Mouse (Mus musculus): ENCODE measurements around the gene Gab1. TPM values are rescaled to one million over a fixed set of nuclear protein-coding genes. Genes with fewer than 3 reads are reported as not detected.

The Gab1 gene
- polyA plus RNA-seq, 1 experiment from 2014 or later: 3.8 TPM

DNA sequence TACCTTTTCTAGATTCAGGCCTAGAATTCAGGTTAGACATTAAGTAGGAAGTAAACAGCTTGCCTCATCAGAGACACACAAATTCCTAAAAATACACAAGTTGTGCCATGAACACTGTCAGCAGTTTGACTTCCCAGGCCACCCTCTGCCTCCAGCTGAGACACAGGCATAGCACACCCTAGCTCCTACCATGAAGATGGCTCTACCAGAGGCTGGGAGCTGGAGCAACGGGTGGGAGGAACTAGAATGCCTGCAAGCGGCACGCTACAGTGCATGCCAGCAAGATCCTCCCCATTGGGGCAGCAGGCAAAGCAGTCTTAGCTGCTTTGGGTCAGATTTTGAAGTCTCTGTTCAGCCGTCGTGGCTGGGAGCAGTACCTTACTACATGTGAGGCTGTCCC, 57.1 kb downstream of the Gab1 start:
- no peak for TF ChIP-seq CTCF (IDR thresholded peaks at IDR 0.05; ENCODE audit: low read depth)
- no peak for TF ChIP-seq EP300 (IDR thresholded peaks at IDR 0.05; ENCODE audit: low read depth)
- no peak overlapping the region for H3K9ac ChIP-seq (replicated peaks)
- no peaks in the 10 kb centered on the region for H3K9me3 ChIP-seq (ENCODE audit: low read length)
- no peak overlapping the region for H3K4me2 ChIP-seq (ENCODE audit: low read depth, low read length)
- ATAC-seq: no peak
- H3K27ac ChIP-seq (ENCODE audit: low read depth): no peak overlapping the region
- H3K4me1 ChIP-seq (ENCODE audit: insufficient read depth): peaks cover 8% of the 10 kb centered on the region; the same call in 1 of the 2 replicates
- 71% methylated on average over 5 of the region's 5 CpGs for WGBS (ENCODE audit: insufficient replicate concordance)
- no peaks in the 10 kb centered on the region for H3K27me3 ChIP-seq (ENCODE audit: insufficient read depth, low read length)
- no peak for DNase-seq
- no peak overlapping the region for H3K4me3 ChIP-seq (ENCODE audit: low read depth, low read length)
- no peaks in the 10 kb centered on the region for H3K36me3 ChIP-seq (replicated peaks; ENCODE audit: insufficient read depth, low read length)

DNA sequence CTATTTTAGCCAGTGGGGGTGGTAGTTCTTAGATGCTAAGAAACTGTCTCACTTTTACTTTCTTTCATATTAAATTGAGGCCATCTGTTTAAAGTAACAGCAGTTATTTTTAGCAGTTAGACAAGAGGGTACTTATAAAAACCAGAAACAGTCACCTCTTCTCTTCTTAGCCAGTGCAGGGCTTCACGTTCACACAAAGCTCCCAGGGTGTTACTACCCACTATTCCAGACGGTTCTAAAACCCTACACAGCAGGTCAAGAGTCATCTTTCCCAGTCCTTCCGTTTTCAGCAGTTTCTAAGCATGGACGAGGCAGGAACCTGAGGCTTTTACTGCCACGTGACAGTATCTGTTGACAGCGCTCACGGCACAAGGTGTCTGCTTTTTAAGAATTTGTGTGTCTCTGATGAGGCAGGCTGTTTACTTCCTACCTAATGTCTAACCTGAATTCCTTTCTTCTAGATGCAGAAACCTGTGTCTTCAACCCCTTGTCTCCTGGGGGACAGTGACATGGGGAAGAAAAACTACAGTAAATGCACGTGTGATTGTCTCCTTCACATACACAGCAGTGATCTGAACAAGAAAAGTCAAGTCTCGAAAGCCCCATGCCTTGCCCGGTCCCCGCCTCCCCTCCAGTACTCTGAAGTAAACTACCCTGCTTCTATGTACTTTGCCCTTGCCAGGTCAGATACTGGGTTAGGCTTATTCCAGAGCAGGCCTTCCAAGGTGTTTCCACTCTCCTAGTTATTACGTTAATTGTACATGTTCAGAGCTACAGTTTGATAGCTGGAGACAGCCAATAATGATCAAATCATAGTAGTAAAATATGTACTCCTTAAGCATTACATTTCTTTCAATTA, 58.7 kb downstream of the Gab1 start:
- Histone ChIP-seq H3K4me3 (ENCODE audit: low read depth, low read length) (no peak overlapping the region), H3K4me1 (ENCODE audit: insufficient read depth) (peaks cover 8% of the 10 kb centered on the region; the same call in 1 of the 2 replicates), H3K9me3 (ENCODE audit: low read length) (no peaks in the 10 kb centered on the region), H3K4me2 (ENCODE audit: low read depth, low read length) (peak overlapping the region; percentile 5; the same call in 1 of the 2 replicates), H3K27me3 (ENCODE audit: insufficient read depth, low read length) (no peaks in the 10 kb centered on the region), H3K36me3 (replicated peaks; ENCODE audit: insufficient read depth, low read length) (no peaks in the 10 kb centered on the region), H3K9ac (replicated peaks) (no peak overlapping the region), H3K27ac (ENCODE audit: low read depth) (peak overlapping the region; percentile 4; the same call in 1 of the 2 replicates)
- DNase-seq: no peak
- no peak for ATAC-seq
- TF ChIP-seq EP300 (IDR thresholded peaks at IDR 0.05; ENCODE audit: low read depth) (no peak), CTCF (IDR thresholded peaks at IDR 0.05; ENCODE audit: low read depth) (no peak)
- WGBS (ENCODE audit: insufficient replicate concordance): 49% methylated on average over 12 of the region's 12 CpGs

DNA sequence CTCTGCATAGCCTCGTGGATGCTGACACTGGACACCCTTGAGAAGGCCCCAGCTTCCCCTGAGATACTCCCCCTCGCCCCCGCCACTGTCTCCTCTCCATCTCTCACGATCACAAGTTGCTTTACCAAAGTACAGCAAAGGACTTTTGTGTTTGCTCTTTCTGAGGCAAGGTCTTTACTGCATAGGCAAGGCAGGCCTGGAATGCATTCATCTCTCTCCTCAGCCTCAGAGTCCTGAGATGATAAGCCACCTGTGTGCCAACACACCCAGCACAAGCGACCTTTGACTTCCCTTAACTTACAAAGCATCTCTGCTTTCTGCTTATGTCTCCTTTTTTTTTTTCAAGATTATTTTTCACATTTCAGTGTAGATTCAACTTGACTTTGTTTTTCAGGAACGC, 61.3 kb downstream of the Gab1 start:
- Histone ChIP-seq H3K9me3 (ENCODE audit: low read length) (no peaks in the 10 kb centered on the region), H3K27ac (ENCODE audit: low read depth) (no peak overlapping the region), H3K4me3 (ENCODE audit: low read depth, low read length) (no peak overlapping the region), H3K4me2 (ENCODE audit: low read depth, low read length) (no peak overlapping the region), H3K36me3 (replicated peaks; ENCODE audit: insufficient read depth, low read length) (no peaks in the 10 kb centered on the region), H3K4me1 (ENCODE audit: insufficient read depth) (peaks cover 5% of the 10 kb centered on the region; the same call in 1 of the 2 replicates), H3K27me3 (ENCODE audit: insufficient read depth, low read length) (no peaks in the 10 kb centered on the region), H3K9ac (replicated peaks) (no peak overlapping the region)
- no peak for DNase-seq
- no peak for ATAC-seq
- TF ChIP-seq CTCF (IDR thresholded peaks at IDR 0.05; ENCODE audit: low read depth): no peak
- no peak for TF ChIP-seq EP300 (IDR thresholded peaks at IDR 0.05; ENCODE audit: low read depth)
- WGBS (ENCODE audit: insufficient replicate concordance): 59% methylated on average over 6 of the region's 6 CpGs

DNA sequence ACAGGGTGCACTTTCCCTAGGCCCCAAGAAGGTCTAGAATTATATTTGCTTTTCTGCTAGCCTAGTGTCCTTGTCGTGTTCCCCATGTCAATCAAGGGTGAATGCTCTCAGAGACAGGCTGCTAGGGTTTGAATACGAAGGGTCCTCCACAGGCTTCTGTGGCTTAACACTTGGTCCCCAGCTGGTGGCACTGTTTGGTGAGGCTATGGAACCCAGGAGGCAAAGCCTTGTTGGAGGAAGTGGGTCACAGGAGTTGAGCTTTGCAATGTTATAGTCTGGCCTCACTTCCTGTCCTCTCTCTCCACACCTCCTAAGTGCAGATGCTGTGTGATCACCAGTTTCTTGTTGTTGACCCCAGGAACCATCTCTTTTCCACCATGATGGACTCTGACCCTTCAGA, 63.3 kb downstream of the Gab1 start:
- Histone ChIP-seq H3K27ac (ENCODE audit: low read depth) (no peak overlapping the region), H3K4me1 (ENCODE audit: insufficient read depth) (peaks cover 5% of the 10 kb centered on the region; the same call in 1 of the 2 replicates), H3K4me2 (ENCODE audit: low read depth, low read length) (no peak overlapping the region), H3K27me3 (ENCODE audit: insufficient read depth, low read length) (no peaks in the 10 kb centered on the region), H3K36me3 (replicated peaks; ENCODE audit: insufficient read depth, low read length) (no peaks in the 10 kb centered on the region), H3K9ac (replicated peaks) (no peak overlapping the region), H3K9me3 (ENCODE audit: low read length) (no peaks in the 10 kb centered on the region), H3K4me3 (ENCODE audit: low read depth, low read length) (no peak overlapping the region)
- no peak for ATAC-seq
- no peak for TF ChIP-seq EP300 (IDR thresholded peaks at IDR 0.05; ENCODE audit: low read depth)
- TF ChIP-seq CTCF (IDR thresholded peaks at IDR 0.05; ENCODE audit: low read depth): peak; percentile 16; the same call in 1 of the 2 replicates
- 83% methylated on average over 2 of the region's 2 CpGs for WGBS (ENCODE audit: insufficient replicate concordance)
- no peak for DNase-seq

DNA sequence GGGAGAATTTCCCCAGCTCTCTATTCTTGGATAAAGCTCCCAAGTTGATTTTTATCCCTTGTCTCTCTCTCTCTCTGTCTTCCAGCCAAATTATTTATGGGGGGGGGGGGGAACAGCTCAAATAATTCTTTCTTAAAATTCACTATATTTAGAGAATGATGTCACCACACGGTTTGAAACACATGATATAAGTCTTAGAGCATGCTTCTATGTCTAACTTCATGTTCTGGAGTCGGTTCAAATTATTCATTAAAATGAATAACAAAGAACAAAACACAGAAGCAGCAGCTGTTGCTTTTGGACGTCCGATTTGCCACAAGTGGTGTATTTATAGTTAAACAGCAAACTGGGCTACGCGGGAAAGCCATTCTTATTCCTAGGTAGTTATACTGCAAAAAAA, 65.1 kb downstream of the Gab1 start:
- H3K27me3 ChIP-seq (ENCODE audit: insufficient read depth, low read length): no peaks in the 10 kb centered on the region
- H3K4me2 ChIP-seq (ENCODE audit: low read depth, low read length): no peak overlapping the region
- ATAC-seq (no peak), DNase-seq (no peak)
- no peaks in the 10 kb centered on the region for H3K36me3 ChIP-seq (replicated peaks; ENCODE audit: insufficient read depth, low read length)
- H3K27ac ChIP-seq (ENCODE audit: low read depth): no peak overlapping the region
- TF ChIP-seq CTCF (IDR thresholded peaks at IDR 0.05; ENCODE audit: low read depth) (no peak), EP300 (IDR thresholded peaks at IDR 0.05; ENCODE audit: low read depth) (no peak)
- no peak overlapping the region for H3K9ac ChIP-seq (replicated peaks)
- no peak overlapping the region for H3K4me3 ChIP-seq (ENCODE audit: low read depth, low read length)
- H3K4me1 ChIP-seq (ENCODE audit: insufficient read depth): peaks cover 18% of the 10 kb centered on the region
- no peaks in the 10 kb centered on the region for H3K9me3 ChIP-seq (ENCODE audit: low read length)
- 80% methylated on average over 6 of the region's 6 CpGs for WGBS (ENCODE audit: insufficient replicate concordance)

DNA sequence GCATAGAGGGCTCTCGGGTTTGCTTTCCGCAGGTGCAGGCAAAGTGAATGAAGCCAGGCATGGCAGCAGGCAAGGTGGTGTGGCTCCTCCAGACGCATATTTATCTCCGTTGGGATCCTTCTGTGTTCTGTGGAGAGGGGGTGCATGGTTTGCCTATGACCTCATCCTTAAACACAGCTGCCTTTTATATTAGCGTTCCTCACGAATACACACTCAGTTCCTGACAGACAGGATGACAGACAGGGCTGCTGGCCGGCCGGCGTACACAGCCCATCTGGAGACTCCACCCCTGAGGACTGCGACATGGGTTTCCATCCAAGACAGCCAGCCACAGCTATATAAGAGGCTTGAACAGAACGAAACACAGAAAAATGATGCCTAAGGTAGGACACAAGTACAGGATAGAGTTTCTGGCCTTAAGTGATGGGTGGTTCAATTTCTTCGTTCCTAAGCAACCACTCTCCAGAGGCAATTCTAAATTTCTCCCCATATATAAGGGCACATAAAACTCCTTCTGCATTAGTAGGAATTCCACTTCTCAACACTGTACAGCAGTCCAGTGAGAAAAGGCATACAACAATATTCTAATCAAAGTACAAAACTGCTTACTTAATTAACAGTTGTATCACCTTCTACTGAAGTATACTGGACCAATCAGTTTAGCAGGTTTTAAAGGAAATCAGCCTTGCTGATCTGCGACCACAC, 66.1 kb downstream of the Gab1 start:
- H3K4me2 ChIP-seq (ENCODE audit: low read depth, low read length): no peak overlapping the region
- DNase-seq: no peak
- no peaks in the 10 kb centered on the region for H3K9me3 ChIP-seq (ENCODE audit: low read length)
- no peak overlapping the region for H3K9ac ChIP-seq (replicated peaks)
- H3K4me3 ChIP-seq (ENCODE audit: low read depth, low read length): no peak overlapping the region
- no peaks in the 10 kb centered on the region for H3K36me3 ChIP-seq (replicated peaks; ENCODE audit: insufficient read depth, low read length)
- H3K27me3 ChIP-seq (ENCODE audit: insufficient read depth, low read length): no peaks in the 10 kb centered on the region
- peaks cover 18% of the 10 kb centered on the region for H3K4me1 ChIP-seq (ENCODE audit: insufficient read depth)
- no peak overlapping the region for H3K27ac ChIP-seq (ENCODE audit: low read depth)
- no peak for TF ChIP-seq EP300 (IDR thresholded peaks at IDR 0.05; ENCODE audit: low read depth)
- no peak for TF ChIP-seq CTCF (IDR thresholded peaks at IDR 0.05; ENCODE audit: low read depth)
- no peak for ATAC-seq
- WGBS (ENCODE audit: insufficient replicate concordance): 70% methylated on average over 13 of the region's 13 CpGs

Measured in liver, postnatal 0 days (tissue).